Mouse (Mus musculus) CD4-positive, CD25-positive, alpha-beta regulatory T cell, adult 4 months (primary cell): ENCODE results near the gene Krt75. TPM values are rescaled to one million over a fixed set of nuclear protein-coding genes. Genes with fewer than 3 reads are reported as not detected.
"Not testable (repeated sequence)": the region's sequence is repeated elsewhere in the genome, so short reads cannot be mapped to it uniquely, and the experiment has no call there.

Source experiments
- ATAC-seq: one replicate; pipeline ENCODE4 v1.8.0; 2017
- polyA plus RNA-seq, 2 experiments: library from polyadenylated mRNA; unstranded; fragments of 100-300 nt; shearing (Covaris generic); gene quantifications; one replicate each; pipeline ENCODE4 v1.2.1; 2017

Krt75 gene
- polyA plus RNA-seq = not detected

DNA sequence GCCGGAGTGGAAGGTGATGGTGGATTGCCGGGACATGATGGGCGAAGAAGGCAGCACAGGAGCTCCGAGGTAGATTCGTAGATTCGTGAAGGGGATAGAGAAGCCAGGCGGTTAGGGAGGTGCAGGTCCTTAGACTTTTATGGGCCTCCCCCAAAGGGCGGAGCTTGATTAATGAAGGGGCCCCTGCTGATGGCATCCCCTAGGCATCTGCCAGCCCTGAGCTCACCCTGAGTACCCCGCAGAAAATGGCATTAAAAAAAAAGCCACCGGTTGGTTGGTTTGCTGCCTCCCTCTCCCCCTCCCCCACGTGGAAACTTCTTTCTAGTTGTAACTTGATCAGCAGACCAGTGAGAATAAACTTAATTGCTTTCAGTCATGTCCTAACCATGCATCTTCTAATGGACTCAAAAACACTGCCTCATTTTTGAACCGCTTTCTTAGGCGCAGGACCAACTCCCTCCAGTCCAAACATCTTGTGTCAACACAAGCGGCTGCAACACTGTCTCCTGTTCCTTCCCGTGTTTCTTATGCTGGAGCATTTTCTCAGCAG is at the start of gene Krt75:
Gene Krt75 (minus strand): TSS at position 109 of the 550 bp plus-strand sequence.
- ATAC-seq = no peak

GRCm38 (mm10) chr15:101599123-101599522 is 25.4 kb upstream of the Krt75 start:
- no peak for ATAC-seq

- no peak for ATAC-seq
Observed at GRCm38 (mm10) chr15:101588216-101588615, 14.5 kb upstream of the Krt75 start.

GRCm38 (mm10) chr15:101584456-101584855 is 10.8 kb upstream of the Krt75 start:
- no peak for ATAC-seq

GRCm38 (mm10) chr15:101583211-101583965 is 9.7 kb upstream of the Krt75 start:
- no peak for ATAC-seq

GRCm38 (mm10) chr15:101581701-101582100 is 8.0 kb upstream of the Krt75 start:
- ATAC-seq = no peak

DNA sequence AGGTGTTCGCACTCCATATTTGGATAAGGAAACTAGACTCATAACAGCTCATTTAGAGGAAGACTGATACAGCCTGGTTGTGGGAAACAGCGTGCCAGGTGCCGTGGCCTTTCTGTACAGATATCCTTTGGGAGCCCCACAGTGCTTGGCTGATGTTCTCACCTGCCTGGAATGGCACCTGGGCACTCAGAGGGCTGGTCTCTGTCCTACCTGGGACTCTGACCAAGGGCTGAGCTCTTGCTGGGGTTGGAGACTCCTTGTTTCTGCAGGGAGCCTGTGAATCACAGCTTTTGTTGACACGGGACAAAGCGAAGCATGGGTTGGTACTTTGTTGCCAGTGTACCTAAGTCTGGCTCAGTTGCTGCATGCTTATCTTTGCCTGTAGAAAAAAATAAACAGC is 1.8 kb upstream of the Krt75 start:
- ATAC-seq = no peak

GRCm38 (mm10) chr15:101567780-101568179 is 5.9 kb downstream of the Krt75 start:
- ATAC-seq = no peak

GRCm38 (mm10) chr15:101562850-101563249 is 10.9 kb downstream of the Krt75 start, which contains the start of gene Krt90:
Gene Krt90, minus strand, starts transcription at chr15:101562950.
- no peak for ATAC-seq

DNA sequence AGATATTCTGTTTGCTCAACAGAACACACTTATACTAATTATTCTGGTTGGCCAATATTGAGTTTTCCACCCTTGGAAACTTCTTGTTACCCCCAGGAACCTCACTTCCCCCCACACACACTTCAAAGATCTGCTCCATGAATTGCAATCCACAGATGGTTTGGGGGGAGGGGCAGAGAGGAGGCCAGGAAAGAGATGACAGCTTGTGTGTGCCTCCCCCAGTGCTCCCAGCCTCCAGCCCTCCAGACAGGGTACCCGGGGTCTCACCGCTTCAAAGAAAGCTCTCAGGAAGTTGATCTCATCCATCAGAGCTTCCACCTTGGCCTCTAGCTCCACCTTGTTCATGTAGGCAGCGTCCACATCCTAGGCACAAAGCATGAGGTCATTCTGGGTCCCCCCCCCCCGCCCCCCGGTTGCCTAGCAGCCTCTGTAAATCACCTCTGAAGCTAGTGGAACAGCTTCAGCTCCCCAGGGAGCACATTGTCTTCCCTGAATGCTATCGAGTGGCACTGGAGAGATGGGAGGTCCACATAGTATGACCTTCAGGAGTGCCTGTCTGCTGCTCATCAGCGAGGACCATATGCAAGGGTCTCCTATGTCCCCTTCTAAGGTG is 15.6 kb downstream of the Krt75 start:
- no peak for ATAC-seq

DNA sequence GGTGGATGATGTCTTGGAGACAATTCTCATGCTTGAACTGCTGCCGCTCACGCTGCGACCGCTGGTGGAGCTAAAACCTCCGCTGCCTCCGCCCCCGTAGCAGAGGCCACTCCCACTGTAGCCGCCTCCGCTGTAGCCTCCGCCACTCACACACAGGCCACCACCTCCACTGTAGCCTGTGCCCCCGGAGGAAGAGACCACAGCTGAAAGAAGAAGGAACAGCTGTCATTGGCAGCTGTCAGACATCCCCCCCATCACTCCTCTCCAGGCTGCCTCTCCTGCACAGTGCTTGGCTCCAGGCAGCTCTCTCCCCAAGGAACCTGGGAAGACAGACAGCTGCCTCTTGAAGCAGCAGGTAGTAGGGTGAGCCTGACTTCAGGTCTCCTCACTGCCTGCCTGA is 20.5 kb downstream of the Krt75 start:
- ATAC-seq = no peak

GRCm38 (mm10) chr15:101552188-101552587 is 21.5 kb downstream of the Krt75 start:
- no peak for ATAC-seq

DNA sequence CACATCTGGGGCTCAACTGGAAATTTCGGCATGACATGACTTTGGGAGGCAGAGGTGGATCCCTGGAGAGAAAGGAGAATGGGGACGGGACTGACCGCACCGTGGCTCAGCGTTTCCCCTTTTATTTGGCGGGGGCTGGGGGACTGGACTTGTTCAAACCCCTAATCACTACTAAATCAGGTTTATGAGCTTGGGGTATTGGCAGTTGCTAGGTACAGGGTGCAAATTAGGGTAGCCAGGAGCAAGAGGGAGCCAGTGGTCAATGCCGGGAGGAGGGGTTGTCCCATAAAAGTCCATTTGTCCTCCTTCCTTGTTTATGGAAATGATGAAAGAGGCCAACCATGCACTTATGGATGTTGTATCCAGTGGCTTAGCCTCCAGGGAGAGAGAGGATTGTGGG is 23.1 kb downstream of the Krt75 start, which contains the start of gene Krt82:
Gene Krt82 (minus strand): TSS at position 101 of the 400 bp plus-strand sequence.
- no peak for ATAC-seq

DNA sequence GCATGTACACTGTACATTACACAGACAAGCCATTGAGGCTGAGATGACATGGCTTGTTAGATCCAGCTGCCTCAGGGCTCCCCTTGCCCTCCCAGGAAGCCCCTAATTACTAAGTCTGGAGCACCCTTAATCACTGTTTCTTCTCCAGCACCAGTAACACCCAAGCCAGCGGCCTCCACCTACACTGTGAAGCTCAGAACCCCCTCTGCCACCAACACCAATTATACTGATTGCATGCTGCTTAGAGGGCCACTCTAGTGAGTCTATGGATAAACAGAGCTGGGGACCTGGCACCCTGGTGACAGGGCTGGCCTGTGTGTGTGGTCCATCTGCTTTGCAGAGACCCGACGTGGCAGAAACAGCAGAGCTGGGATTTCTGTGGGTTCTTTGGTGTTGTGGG is 29.2 kb downstream of the Krt75 start:
- no peak for ATAC-seq

DNA sequence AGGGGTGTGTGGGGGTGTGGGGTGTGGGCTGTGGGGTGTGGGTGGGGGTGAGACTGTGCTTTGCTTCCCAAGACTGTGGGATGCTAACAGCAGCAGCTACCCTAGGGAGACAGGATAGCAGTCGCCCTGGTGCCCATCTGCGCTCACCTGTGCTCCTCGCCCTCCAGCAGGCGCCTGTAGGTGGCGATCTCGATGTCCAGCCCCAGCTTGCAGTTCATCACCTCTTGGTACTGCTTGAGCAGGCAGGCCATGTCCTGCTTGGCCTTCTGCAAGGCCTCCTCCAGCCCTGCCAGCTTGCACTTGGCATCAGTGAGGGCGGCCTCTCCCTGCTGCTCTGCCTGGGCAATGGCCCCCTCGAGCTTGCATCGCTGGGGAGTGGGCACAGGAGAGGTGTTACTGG is 31.2 kb downstream of the Krt75 start:
- no peak for ATAC-seq

- no peak for ATAC-seq
Observed at GRCm38 (mm10) chr15:101538580-101538900, 35.2 kb downstream of the Krt75 start.

DNA sequence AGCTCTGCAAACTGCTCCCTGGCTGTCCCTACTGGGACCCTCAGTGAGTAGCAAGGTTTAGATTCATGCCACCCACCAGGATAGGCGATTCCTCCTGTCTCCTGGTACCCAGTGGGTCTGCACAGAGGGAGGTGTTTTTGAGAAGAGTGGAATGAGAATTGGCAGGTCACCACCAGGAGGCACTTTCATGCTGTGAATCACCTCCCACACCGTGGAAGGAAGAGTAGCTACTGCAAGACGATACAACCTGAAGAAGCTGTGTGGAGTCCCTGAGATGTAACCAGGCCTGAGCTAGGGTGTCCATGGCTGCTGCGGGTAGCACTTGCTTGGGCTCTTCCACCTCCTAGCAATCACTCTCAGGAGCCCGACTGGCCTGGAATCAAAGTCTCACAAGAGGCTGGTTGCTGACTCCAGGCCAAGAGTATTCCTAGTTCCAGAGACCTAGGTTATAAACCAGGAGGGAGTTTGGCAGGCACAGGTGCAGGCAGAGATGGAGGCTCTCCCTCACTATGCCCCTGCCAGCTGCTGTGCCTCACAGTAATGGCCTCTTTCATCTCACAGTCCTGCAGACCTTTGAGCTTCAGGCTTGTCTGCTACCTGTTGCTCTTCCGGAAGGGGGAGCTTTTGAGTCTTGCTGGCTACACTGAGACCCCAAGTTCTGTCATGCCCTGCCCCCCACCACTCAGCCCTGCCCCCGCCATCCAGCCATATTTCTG is 35.7 kb downstream of the Krt75 start:
- ATAC-seq = no peak

DNA sequence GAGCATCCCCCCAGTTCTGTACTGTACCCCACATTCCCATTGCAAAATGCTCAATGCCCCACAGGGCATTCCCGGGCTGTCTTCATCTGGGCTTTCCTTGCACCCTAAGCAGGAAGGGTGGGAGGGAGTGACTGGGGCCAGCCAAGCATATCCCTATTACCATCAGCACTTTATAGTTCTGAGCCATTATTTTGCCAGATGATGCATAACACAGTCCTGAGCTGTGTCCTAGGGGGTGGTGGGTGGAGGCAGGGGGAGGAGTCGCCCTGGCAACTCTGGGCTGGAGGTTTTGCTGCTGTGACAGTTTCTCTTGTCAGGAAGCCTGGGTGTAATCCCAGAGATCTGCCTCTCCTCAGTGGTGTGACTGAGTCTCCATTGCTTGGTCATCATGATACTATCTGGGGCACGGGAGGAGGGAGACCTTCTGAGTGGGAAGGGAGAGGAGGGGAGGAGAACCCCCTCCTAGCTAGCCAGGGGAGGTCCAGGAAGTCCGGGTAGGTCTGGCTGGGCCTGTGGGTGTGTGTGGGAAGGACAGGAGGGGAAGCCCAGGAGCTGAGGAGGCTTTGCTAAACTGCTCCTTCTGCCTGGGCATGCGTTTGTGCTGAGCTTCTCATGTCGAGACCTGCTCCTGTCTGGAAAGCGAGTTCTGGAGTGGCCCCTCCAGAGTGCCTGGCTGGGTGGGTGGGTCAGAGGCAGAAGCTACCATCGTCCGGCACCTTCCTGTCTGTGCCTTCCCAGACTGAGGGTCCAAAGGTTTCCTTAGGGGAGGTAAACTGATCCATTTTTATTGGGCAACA is 37.5 kb downstream of the Krt75 start:
- ATAC-seq = no peak

DNA sequence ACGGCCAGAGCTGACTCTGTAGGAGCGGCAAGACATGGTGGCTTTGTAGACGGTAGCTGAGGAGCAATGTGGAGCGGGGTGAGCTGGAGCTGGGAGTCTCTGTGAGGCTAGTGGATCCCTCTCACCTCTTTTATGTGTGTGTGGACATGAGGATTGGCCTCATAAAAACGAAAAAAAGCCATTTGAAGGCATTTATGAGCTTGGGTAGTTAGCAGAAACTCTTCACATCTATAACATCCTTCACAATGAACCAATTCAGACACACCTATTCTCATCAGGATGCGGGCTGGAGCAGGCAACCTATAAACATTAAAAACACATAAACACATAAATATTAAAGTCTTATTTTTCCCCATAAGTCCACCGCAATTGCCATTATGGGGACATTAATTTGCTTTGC is 41.0 kb downstream of the Krt75 start, which contains the start of gene Krt84:
Gene Krt84 (minus strand): TSS at position 101 of the 400 bp plus-strand sequence.
- ATAC-seq = no peak

- ATAC-seq = no peak
Observed at GRCm38 (mm10) chr15:101522556-101523232, 51.0 kb downstream of the Krt75 start.

GRCm38 (mm10) chr15:101519792-101520191 is 53.9 kb downstream of the Krt75 start:
- no peak for ATAC-seq

DNA sequence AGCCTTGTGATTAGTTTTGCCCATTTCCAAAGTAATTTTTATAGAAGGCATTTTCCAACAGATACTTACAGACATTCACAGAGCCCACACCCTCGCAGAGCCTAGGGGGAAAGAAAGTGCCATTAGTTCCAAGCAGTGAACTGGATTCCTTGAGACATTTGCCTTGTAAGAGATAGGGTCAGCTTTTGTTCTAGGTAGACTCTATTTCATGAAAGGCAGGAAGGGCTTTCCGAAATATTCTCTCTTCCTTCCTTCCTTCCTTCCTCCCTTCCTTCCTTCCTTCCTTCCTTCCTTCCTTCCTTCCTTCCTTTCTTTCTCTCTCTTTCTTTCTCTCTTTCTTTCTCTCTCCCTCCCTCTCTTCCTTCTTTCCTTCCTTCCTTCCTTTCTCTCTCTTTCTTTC is 56.5 kb downstream of the Krt75 start, which contains the start of gene Gm49425:
Gene Gm49425 (minus strand): TSS at position 101 of the 400 bp plus-strand sequence.
- ATAC-seq = not testable (repeated sequence)
